Mouse (Mus musculus): ENCODE data around the gene Tmem132d. TPM values are rescaled to one million over a fixed set of nuclear protein-coding genes. Genes with fewer than 3 reads are reported as not detected.

Tmem132d gene
- polyA plus RNA-seq, 1 experiment from 2014 or later: 0.11 TPM

DNA sequence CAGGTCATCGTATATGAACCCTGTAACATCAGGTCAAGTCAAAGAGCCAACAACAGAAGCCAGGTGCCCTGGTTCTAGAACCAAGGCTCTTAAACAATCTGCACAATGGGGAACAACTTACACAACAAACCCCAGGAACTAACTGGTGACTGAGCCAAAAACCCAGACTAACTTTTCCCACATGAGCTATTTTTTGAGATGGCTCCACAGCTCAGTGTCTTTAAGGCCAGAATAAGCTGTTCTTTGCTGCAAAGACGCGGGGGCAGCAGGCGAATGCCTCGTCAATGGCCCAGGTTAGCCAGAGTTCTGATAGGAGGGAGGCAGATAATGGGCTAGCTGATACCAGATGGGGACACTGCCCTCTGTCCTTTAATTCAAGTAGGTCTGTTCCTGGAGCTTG is 221.8 kb downstream of the Tmem132d start:
- H3K27me3 ChIP-seq (replicated peaks): no peaks in the 10 kb centered on the region
- H3K9me3 ChIP-seq: no peaks in the 10 kb centered on the region
- H3K36me3 ChIP-seq: no peaks in the 10 kb centered on the region
- no peak for ATAC-seq (ENCODE audit: extremely low read depth, insufficient number of reproducible peaks, low FRiP score, low TSS enrichment)
- no peak overlapping the region for H3K27ac ChIP-seq (replicated peaks)
- no peak overlapping the region for H3K4me2 ChIP-seq
- H3K4me1 ChIP-seq: no peaks in the 10 kb centered on the region
- no peak overlapping the region for H3K9ac ChIP-seq
- H3K4me3 ChIP-seq: no peak overlapping the region
- WGBS: 65% methylated on average over 5 of the region's 5 CpGs

DNA sequence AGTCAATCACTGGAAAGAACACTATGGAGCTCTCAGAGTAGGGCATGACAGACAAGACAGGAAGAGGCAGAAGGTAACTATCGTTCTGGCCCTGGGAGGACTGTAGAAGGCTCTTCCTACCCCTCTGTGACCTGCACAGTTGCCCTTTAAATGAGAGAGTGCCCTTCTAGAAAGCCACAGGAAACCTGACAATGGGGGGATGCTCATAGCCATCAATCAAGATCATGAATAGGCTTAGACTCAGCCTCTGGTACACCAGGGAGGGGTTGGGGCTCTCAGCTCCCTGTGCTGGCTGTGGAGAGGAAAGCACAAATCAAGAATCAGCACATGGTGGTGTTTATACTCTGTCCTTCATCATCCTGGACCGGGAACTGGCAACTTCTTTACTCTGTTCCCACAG is 227.2 kb downstream of the Tmem132d start:
- no peak overlapping the region for H3K4me3 ChIP-seq

DNA sequence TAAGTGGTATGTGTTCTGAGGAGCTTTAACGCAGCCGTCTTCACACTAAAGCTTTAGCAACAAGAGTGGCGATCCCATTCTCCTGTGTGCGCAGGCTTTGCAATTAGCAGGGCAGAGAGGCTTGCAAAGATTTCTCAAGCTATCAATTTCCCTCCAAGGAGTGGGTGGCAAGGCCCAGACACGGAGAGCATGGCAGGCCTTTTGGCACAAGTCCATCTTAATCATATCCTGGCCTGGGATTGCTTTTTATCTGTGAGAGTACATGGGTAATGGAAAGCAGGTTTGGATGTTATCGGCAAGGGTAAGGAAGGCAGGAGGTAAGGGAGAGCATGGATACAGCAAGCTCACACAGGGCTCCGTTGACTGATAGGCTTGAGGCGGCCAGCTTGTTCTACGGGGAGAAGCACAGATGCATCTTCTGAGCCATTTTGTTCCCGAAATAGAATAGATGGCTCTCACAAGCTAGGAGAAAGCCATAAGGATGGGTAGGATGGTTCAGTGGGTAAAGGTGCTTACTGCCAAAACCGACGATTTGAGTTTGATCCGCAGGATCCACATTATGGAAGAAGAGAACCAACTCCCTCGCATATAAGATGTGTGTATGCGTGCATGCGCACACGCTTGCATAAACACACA is 228.1 kb downstream of the Tmem132d start:
- no peak for ATAC-seq (ENCODE audit: extremely low read depth, insufficient number of reproducible peaks, low FRiP score, low TSS enrichment)
- H3K27ac ChIP-seq (replicated peaks): peak overlapping the region; percentile 77
- H3K9ac ChIP-seq: no peak overlapping the region

More for the DNA sequence above, 227.2 kb downstream of the Tmem132d start:
- Histone ChIP-seq H3K9me3 (no peaks in the 10 kb centered on the region), H3K4me1 (peaks cover 24% of the 10 kb centered on the region), H3K9ac (no peak overlapping the region), H3K4me2 (no peak overlapping the region), H3K27ac (replicated peaks) (no peak overlapping the region), H3K36me3 (no peaks in the 10 kb centered on the region), H3K27me3 (replicated peaks) (no peaks in the 10 kb centered on the region)
- ATAC-seq (ENCODE audit: extremely low read depth, insufficient number of reproducible peaks, low FRiP score, low TSS enrichment): no peak
- WGBS: 57% methylated on average over 2 of the region's 2 CpGs

DNA sequence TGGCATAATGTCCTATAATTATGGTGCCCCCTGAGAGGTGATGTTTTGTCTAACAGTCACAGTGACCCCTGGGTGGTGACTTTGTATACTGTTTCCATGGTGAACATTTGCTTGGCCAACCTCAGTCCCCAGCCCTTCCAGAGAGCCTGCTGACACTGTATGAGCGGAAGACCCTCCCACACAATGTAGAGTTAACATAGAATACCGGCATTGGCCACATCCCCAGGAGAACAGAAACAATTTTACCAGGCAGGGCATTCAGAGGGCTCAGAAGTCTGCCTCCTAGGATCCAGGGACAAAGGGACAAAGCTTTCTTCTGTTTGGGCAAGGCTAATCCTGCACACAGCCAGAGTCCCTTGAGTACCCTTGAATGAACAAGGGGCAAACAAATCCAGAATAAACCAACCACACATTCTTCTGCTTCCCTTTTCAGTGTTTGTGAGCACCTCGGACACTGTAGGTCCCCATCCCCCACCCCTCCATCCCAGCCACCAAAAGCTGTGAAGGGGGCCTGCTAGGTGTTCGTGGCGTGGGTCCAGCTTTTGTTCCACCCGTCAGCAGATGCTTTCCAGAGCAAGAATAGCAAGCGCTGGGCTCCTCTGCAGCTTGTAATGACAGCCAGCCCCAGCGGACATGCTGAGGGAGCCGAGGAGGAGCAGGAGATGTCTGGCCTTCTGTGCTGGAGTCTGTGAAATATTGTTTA is 228.8 kb downstream of the Tmem132d start:
- Histone ChIP-seq H3K9ac (no peak overlapping the region), H3K4me3 (no peak overlapping the region), H3K27me3 (replicated peaks) (no peaks in the 10 kb centered on the region), H3K36me3 (no peaks in the 10 kb centered on the region), H3K4me1 (peaks cover 24% of the 10 kb centered on the region), H3K4me2 (peak overlapping the region; percentile 40), H3K27ac (replicated peaks) (peak overlapping the region; percentile 77), H3K9me3 (no peaks in the 10 kb centered on the region; the same call in 1 of the 2 replicates)
- no peak for ATAC-seq (ENCODE audit: extremely low read depth, insufficient number of reproducible peaks, low FRiP score, low TSS enrichment)
- WGBS: 37% methylated on average over 9 of the region's 9 CpGs

More for the DNA sequence above, 228.1 kb downstream of the Tmem132d start:
- Histone ChIP-seq H3K4me2 (peak overlapping the region; percentile 40), H3K4me3 (no peak overlapping the region), H3K27me3 (replicated peaks) (no peaks in the 10 kb centered on the region), H3K4me1 (peaks cover 24% of the 10 kb centered on the region), H3K36me3 (no peaks in the 10 kb centered on the region), H3K9me3 (no peaks in the 10 kb centered on the region)
- WGBS: 65% methylated on average over 17 of the region's 17 CpGs

DNA sequence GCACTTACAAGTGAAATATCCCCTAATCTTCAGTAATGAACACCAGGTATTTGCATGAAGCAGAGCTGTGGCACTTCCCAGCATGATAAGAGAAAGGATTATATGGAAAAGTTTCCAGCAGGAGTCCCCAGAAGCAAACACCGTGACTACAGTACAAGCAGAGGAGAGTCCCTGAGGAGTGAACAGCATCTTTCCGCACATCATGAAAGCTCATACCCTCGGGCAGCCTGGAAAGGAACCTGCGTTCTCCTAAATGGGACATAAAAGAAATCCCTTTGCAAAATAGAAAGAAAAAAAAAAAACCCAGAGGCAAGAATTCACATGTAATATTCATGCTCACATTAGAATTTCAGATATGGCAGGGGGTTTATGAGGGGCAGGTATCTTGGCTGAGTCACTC is 238.8 kb downstream of the Tmem132d start:
- Histone ChIP-seq H3K9me3 (peaks cover 3% of the 10 kb centered on the region; the same call in 1 of the 2 replicates), H3K4me3 (no peak overlapping the region), H3K36me3 (no peaks in the 10 kb centered on the region), H3K4me1 (no peaks in the 10 kb centered on the region), H3K9ac (no peak overlapping the region), H3K27ac (replicated peaks) (no peak overlapping the region), H3K27me3 (replicated peaks) (no peaks in the 10 kb centered on the region), H3K4me2 (no peak overlapping the region)
- WGBS: 69% methylated on average over 4 of the region's 4 CpGs
- ATAC-seq (ENCODE audit: extremely low read depth, insufficient number of reproducible peaks, low FRiP score, low TSS enrichment): no peak

DNA sequence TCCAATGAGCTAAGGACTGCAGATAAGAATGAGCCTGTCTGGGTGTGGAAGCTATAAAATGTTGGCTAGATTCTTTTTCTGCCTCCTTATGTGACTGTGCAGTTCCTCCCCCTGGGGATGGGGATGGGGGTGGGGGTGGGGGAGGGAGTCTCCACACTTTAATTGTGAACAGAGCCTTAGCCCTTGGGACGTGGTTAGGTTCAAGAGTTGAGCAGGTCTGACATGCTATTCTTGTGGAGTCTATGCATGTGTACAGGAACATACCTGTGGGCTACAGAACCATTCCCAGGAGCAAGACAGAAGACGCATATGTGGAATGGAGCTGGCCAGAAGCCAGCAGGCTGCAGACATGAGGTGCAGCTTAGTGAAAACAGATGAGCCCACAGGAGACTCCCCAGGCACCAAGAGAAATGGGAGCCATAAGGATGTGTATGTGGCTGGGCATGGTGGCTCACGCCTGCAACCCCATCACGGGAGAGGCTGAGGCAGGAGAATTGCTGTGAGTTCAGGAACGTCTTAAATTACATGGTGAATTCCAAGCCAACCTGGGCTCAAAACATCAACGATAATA is 240.3 kb downstream of the Tmem132d start:
- no peaks in the 10 kb centered on the region for H3K4me1 ChIP-seq
- H3K36me3 ChIP-seq: no peaks in the 10 kb centered on the region
- 0 out of 2 replicates have a peak, but pooled peaks cover 3% of the 10 kb centered on the region for H3K9me3 ChIP-seq
- H3K9ac ChIP-seq: no peak overlapping the region
- no peak for ATAC-seq (ENCODE audit: extremely low read depth, insufficient number of reproducible peaks, low FRiP score, low TSS enrichment)
- H3K4me3 ChIP-seq: no peak overlapping the region
- H3K4me2 ChIP-seq: no peak overlapping the region
- H3K27me3 ChIP-seq (replicated peaks): no peaks in the 10 kb centered on the region
- WGBS: 67% methylated on average over 6 of the region's 6 CpGs
- no peak overlapping the region for H3K27ac ChIP-seq (replicated peaks)

DNA sequence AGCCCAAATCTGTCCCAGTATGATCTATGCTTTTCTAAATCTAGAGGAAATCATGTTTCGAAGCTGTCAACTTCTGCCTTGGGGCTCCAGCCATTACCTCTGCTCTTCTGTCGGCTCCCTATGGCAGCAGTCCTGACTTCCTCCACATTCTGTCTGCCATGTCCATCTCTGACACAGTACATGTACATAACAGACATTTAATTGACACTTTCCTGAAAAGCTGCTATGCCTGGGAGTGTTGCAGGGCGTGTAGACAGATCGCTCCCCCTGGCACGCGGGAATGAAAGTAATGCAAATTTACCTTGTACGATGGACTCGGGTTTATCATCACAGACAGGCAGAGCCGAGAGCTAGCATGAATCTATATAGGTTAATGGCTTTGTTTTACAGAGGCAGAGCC is 241.2 kb downstream of the Tmem132d start:
- no peak overlapping the region for H3K9ac ChIP-seq
- no peak for ATAC-seq (ENCODE audit: extremely low read depth, insufficient number of reproducible peaks, low FRiP score, low TSS enrichment)
- no peaks in the 10 kb centered on the region for H3K4me1 ChIP-seq
- no peaks in the 10 kb centered on the region for H3K27me3 ChIP-seq (replicated peaks)
- 0 out of 2 replicates have a peak, but pooled peaks cover 3% of the 10 kb centered on the region for H3K9me3 ChIP-seq
- H3K27ac ChIP-seq (replicated peaks): no peak overlapping the region
- WGBS: 77% methylated on average over 9 of the region's 9 CpGs
- H3K4me2 ChIP-seq: no peak overlapping the region
- H3K4me3 ChIP-seq: no peak overlapping the region
- no peaks in the 10 kb centered on the region for H3K36me3 ChIP-seq

DNA sequence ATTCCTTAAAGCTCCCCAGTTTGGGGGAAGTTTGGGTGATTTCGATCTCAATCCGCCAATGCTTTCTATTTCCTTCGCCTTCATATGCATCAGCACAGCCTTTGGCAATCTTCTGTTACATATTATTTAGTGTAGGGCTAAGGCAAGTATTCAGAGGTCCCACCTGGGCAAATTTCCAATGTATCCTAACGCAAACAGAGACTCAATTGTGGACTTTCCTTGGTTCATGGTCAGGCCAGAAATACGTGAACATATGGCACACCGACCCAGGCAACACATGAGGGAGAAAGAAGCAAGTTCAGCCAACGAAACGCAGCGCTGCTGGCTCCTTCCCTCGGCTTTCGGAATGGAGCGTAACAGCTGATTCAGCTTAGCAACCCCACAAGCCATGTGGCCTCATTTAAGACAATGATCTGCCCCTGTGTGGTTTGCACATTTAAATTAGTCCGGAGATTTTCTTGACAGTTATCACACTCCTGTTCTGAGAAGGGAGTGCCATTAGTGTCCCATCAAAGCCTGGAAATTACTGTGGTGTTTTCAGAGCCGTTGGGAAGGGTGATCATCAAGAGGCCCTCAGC is 242.5 kb downstream of the Tmem132d start:
- Histone ChIP-seq H3K4me2 (no peak overlapping the region), H3K9me3 (0 out of 2 replicates have a peak, but pooled peaks cover 3% of the 10 kb centered on the region), H3K4me1 (no peaks in the 10 kb centered on the region), H3K9ac (no peak overlapping the region), H3K4me3 (no peak overlapping the region), H3K27me3 (replicated peaks) (no peaks in the 10 kb centered on the region), H3K27ac (replicated peaks) (no peak overlapping the region), H3K36me3 (no peaks in the 10 kb centered on the region)
- no peak for ATAC-seq (ENCODE audit: extremely low read depth, insufficient number of reproducible peaks, low FRiP score, low TSS enrichment)
- 77% methylated on average over 14 of the region's 14 CpGs for WGBS

DNA sequence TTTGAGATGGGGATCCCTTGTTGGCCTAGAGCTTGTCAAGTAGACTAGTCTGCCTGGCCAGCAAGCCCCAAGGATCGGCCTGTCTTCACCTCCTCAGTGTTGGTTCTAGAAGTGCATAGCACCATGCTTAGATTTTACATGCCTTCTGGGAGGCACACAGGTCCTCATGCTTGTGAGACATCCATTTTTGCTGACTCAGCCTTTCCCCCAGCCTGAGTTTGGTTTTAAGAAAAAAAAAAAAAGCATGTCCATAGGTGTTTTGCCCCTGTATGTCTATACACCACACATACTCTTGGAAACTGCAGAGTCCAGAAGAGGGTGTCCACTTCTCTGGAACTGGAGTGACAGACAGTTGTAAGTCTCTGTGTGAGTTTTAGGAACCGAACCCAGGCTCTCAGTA is 256.6 kb downstream of the Tmem132d start:
- Histone ChIP-seq H3K4me3 (no peak overlapping the region), H3K27me3 (replicated peaks) (no peaks in the 10 kb centered on the region), H3K9me3 (no peaks in the 10 kb centered on the region), H3K36me3 (no peaks in the 10 kb centered on the region), H3K4me2 (no peak overlapping the region), H3K4me1 (no peaks in the 10 kb centered on the region), H3K9ac (no peak overlapping the region), H3K27ac (replicated peaks) (no peak overlapping the region)
- WGBS: 79% methylated on average over 2 of the region's 2 CpGs
- ATAC-seq (ENCODE audit: extremely low read depth, insufficient number of reproducible peaks, low FRiP score, low TSS enrichment): no peak

DNA sequence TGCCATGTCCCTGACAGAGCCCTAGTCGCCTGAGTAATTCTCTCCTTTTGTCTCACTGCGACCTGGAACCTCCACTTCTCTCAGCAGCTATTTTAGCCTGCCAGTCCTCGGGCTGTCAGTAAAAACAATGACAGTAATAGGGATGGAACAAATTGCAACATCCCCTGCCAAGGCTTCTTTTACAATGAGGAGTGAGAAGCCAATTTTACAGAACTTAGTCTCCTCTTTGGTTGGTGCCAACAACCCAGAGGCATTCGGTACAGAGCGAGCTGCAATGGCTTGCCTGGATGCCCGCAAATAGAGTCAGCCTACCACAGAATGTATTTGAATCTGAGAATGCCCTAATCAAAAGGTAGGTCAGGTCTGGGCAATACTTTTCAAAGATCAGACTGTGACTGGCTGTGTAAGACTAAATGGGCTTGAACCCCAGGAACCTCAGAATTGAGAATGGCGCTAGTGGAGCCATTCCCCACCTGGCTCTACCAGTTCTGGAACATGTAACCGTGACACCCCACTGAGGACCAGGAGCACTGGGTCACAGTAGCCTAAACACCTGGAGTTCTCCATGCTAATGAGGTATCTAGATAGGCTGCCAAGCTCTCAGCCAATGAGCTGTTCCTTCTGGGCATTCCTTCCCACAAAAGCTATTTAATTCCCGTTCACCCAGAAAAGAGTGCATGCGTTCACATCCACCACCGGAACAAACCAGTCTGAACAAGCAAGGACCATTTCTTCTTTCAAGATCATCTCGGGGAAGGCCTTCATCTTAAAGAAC is 273.8 kb downstream of the Tmem132d start:
- Histone ChIP-seq H3K27me3 (replicated peaks) (no peaks in the 10 kb centered on the region), H3K4me2 (no peak overlapping the region), H3K4me1 (no peaks in the 10 kb centered on the region), H3K36me3 (no peaks in the 10 kb centered on the region), H3K9me3 (peaks cover 9% of the 10 kb centered on the region), H3K9ac (no peak overlapping the region), H3K27ac (replicated peaks) (no peak overlapping the region), H3K4me3 (no peak overlapping the region)
- WGBS: 68% methylated on average over 12 of the region's 12 CpGs
- ATAC-seq (ENCODE audit: extremely low read depth, insufficient number of reproducible peaks, low FRiP score, low TSS enrichment): no peak

DNA sequence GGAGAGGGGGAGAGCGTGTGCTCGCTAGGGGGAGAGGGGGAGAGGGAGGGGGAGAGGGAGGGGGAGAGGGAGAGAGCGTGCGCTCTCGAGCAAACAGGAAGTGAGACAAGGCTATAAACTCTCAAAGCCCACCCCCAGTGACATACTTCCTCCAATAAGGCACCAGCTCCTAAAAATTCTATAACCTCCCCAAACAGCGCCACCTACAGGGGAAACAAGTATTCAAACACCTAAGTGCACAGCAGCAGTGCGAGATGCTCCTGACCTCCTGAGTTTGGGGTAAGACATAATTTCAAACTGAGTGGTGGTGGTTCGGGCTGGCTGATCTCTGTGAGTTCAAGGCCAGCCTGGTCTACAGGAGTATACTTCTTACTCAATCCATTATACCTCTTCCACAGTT is 281.4 kb downstream of the Tmem132d start:
- H3K4me3 ChIP-seq: no peak overlapping the region
- WGBS: 79% methylated on average over 6 of the region's 8 CpGs
- H3K27ac ChIP-seq (replicated peaks): no peak overlapping the region
- H3K9ac ChIP-seq: no peak overlapping the region
- no peaks in the 10 kb centered on the region for H3K4me1 ChIP-seq
- H3K9me3 ChIP-seq: peaks cover 18% of the 10 kb centered on the region
- no peak overlapping the region for H3K4me2 ChIP-seq
- ATAC-seq (ENCODE audit: extremely low read depth, insufficient number of reproducible peaks, low FRiP score, low TSS enrichment): no peak
- H3K27me3 ChIP-seq (replicated peaks): no peaks in the 10 kb centered on the region
- no peaks in the 10 kb centered on the region for H3K36me3 ChIP-seq
